7 mouse cellular contexts compared by ENCODE assay signal in the genomic region with DNA sequence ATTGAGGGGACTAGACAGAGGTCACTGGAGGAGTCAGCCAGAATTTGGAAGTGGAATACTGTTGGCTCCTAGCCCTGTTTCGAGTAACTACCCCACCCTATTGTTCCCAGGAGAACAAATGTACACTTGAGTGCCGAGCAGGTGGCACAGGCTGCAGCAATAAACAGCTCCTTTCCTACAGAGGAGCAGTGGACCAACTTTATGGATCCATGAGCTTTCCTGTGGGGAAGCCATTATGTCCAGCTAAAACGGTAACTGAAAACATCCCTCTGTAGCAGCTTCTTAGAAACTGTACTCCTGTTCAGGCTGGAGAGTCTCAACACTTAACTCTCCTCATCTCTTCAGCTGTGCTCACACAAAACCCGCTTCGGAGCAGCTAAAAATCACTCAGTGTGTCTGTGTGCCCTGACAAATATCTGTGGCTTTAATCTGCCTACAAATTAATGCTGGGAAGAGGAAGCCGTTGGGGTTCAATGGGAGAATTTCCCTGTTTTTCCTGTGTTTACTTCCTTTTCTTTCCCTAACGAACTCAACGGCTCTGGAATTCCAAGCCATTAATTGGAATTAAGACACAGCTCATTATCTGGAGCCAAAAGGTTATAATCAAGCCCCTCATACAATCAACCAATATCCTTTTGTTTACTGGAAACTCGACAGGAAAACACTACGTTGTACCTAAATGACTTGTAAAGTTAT.
DNase-seq lines count a peak whose midpoint lies in the region; ATAC-seq lines count a peak whose summit lies in the region.

No protein-coding gene starts in this region.

- H3K36me3 ChIP-seq in kidney, embryonic 16.5 days (ENCODE audit: insufficient read depth, low read length), result no peaks in the 10 kb centered on the region
- H3K36me3 ChIP-seq in forebrain, embryonic 16.5 days (ENCODE audit: control insufficient read depth, insufficient read depth), result no peaks in the 10 kb centered on the region
- no peaks in the 10 kb centered on the region for H3K36me3 ChIP-seq in neural tube, embryonic 14.5 days (ENCODE audit: control insufficient read depth, insufficient read depth, low read length)

- intact Hi-C loops in left cerebral cortex, postnatal 14 days (cut with DNase I), result no loop called here

- no peaks in the 10 kb centered on the region for H3K27me3 ChIP-seq in kidney, embryonic 16.5 days (ENCODE audit: insufficient read depth, low read length)
- H3K27me3 ChIP-seq in forebrain, embryonic 16.5 days (replicated peaks; ENCODE audit: control insufficient read depth, insufficient read depth, low read length), result peaks cover 5% of the 10 kb centered on the region; the same call in 1 of the 2 replicates
- no peaks in the 10 kb centered on the region for H3K27me3 ChIP-seq in neural tube, embryonic 14.5 days (ENCODE audit: control insufficient read depth, insufficient read depth, low read length)

- H3K4me3 ChIP-seq in kidney, embryonic 16.5 days (ENCODE audit: low read length), result no peak overlapping the region
- H3K4me3 ChIP-seq in forebrain, embryonic 16.5 days (replicated peaks; ENCODE audit: low read length), result no peak overlapping the region
- H3K4me3 ChIP-seq in neural tube, embryonic 14.5 days (ENCODE audit: low read depth, low read length), result no peak overlapping the region

- 40% methylated on average over 10 of the region's 10 CpGs for WGBS in kidney, embryonic 16.5 days
- WGBS in forebrain, embryonic 16.5 days, result 2% methylated on average over 10 of the region's 10 CpGs
- 18% methylated on average over 10 of the region's 10 CpGs for WGBS in neural tube, embryonic 14.5 days

- H3K27ac ChIP-seq in kidney, embryonic 16.5 days (ENCODE audit: low read length), result no peak overlapping the region
- no peak overlapping the region for H3K27ac ChIP-seq in forebrain, embryonic 16.5 days (ENCODE audit: low read length)
- H3K27ac ChIP-seq in neural tube, embryonic 14.5 days (ENCODE audit: low read depth, low read length), result no peak overlapping the region

- 0 out of 2 replicates have a peak, but pooled peaks cover 3% of the 10 kb centered on the region for H3K4me1 ChIP-seq in kidney, embryonic 16.5 days (ENCODE audit: insufficient read depth, low read length)
- peaks cover 9% of the 10 kb centered on the region for H3K4me1 ChIP-seq in forebrain, embryonic 16.5 days (replicated peaks; ENCODE audit: control insufficient read depth, insufficient read depth, low read length)
- H3K4me1 ChIP-seq in neural tube, embryonic 14.5 days (ENCODE audit: control insufficient read depth, insufficient read depth, low read length), result peaks cover 7% of the 10 kb centered on the region; the same call in 1 of the 2 replicates

- ATAC-seq in kidney, embryonic 16.5 days (ENCODE audit: low FRiP score, low TSS enrichment), result no peak
- peak; percentile 57 for ATAC-seq in forebrain, embryonic 16.5 days
- peak; percentile 70; the same call in 1 of the 2 replicates for ATAC-seq in neural tube, embryonic 14.5 days (ENCODE audit: low read depth)

- H3K4me2 ChIP-seq in kidney, embryonic 16.5 days (replicated peaks; ENCODE audit: low read depth, low read length), result no peak overlapping the region
- 0 out of 2 replicates have a peak overlapping the region, but pooled peaks have one; percentile 3 for H3K4me2 ChIP-seq in forebrain, embryonic 16.5 days (ENCODE audit: low read length)
- no peak overlapping the region for H3K4me2 ChIP-seq in neural tube, embryonic 14.5 days (ENCODE audit: low read depth, low read length)

- no peaks in the 10 kb centered on the region for H3K9me3 ChIP-seq in kidney, embryonic 16.5 days (ENCODE audit: low read length)
- 0 out of 2 replicates have a peak, but pooled peaks cover 3% of the 10 kb centered on the region for H3K9me3 ChIP-seq in forebrain, embryonic 16.5 days (ENCODE audit: control insufficient read depth, low read length)
- H3K9me3 ChIP-seq in neural tube, embryonic 14.5 days (ENCODE audit: control insufficient read depth, low read length), result no peaks in the 10 kb centered on the region

- DNase-seq in kidney, adult 11 months, result peak; percentile 9
- peak; percentile 7 for DNase-seq in kidney, postnatal 10 days
- no peak for DNase-seq in layer of hippocampus, postnatal 10 days (ENCODE audit: low spot score in 2 of 2)
- no peak for DNase-seq in left cerebral cortex, postnatal 14 days (ENCODE audit: low spot score in 2 of 2)

- H3K9ac ChIP-seq in kidney, embryonic 16.5 days (replicated peaks; ENCODE audit: low read length), result no peak overlapping the region
- H3K9ac ChIP-seq in forebrain, embryonic 16.5 days (replicated peaks; ENCODE audit: low read depth, low read length), result no peak overlapping the region
- no peak overlapping the region for H3K9ac ChIP-seq in neural tube, embryonic 14.5 days (replicated peaks; ENCODE audit: low read depth, low read length)

Comparison
In these comparisons a context has a peak if more than half of its experiments do, and no peak if none do; other contexts are left out.
1. DNase-seq: peak in kidney, adult 11 months (single experiment) and kidney, postnatal 10 days (single experiment); none in layer of hippocampus, postnatal 10 days (0 of 2) and left cerebral cortex, postnatal 14 days (0 of 2).